Mouse (Mus musculus): Measurements from ENCODE around the gene Wnt8b. TPM values are rescaled to one million over a fixed set of nuclear protein-coding genes. Genes with fewer than 3 reads are reported as not detected.

Wnt8b gene
- polyA plus RNA-seq, 1 experiment = not detected

DNA sequence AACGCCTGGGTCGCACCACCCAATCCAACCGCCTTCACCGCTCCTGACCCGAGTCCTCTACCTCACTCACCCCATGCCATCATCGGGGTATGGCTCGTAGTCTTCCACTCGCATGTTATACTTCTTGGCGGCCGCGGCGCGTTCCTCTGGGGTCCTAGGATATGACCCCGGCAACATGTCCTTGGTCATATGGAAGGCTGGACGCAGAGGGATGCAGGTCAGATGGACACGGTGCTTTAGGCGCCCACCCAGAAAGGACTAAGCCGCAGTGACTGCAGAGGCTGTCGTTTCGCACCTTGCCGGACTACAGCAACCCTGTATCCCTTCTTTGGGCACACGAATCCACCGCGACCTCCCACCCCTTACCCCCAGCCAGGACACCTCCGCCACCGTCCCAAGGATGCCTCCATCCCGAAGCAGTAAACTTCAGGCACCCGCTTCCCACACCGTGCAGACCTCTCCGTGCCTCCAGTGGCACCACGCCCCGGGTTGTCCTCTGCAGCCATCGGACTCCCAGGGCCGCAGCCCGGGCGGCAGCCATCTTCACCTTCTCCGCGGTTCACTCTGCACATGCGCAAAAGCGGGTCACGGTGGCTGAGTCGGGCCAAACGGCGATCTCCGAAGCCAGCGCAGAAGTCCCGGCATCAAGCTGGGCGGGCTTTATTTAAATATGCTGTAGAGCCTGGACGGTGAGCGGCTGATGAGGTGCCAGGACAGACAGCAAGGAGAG lies 61.8 kb downstream of the Wnt8b start, which contains the start of gene Ndufb8:
Gene Ndufb8, minus strand, starts transcription at position 580 of the 730 bp plus-strand sequence.
- TF ChIP-seq CTCF (IDR thresholded peaks at IDR 0.05; ENCODE audit: control insufficient read depth, insufficient read depth, low read length) = peak; percentile 25; the same call in 1 of the 2 replicates
- peak; percentile 91; the same call in 1 of the 2 replicates for TF ChIP-seq POLR2A (IDR thresholded peaks at IDR 0.05; ENCODE audit: borderline replicate concordance, control insufficient read depth, low read depth, low read length)
- Histone ChIP-seq H3K27ac (ENCODE audit: control insufficient read depth, insufficient read depth, low read depth, low read length, poor library complexity) (peak within 1 kb of the TSS; percentile 32; the same call in 1 of the 2 replicates), H3K4me1 (ENCODE audit: control insufficient read depth, insufficient read depth, low read length) (no peaks in the 10 kb centered on the region), H3K4me3 (replicated peaks; ENCODE audit: control insufficient read depth, low read depth, low read length) (peak within 1 kb of the TSS; percentile 98)
- WGBS = under 1% methylated on average over 50 of the region's 50 CpGs

DNA sequence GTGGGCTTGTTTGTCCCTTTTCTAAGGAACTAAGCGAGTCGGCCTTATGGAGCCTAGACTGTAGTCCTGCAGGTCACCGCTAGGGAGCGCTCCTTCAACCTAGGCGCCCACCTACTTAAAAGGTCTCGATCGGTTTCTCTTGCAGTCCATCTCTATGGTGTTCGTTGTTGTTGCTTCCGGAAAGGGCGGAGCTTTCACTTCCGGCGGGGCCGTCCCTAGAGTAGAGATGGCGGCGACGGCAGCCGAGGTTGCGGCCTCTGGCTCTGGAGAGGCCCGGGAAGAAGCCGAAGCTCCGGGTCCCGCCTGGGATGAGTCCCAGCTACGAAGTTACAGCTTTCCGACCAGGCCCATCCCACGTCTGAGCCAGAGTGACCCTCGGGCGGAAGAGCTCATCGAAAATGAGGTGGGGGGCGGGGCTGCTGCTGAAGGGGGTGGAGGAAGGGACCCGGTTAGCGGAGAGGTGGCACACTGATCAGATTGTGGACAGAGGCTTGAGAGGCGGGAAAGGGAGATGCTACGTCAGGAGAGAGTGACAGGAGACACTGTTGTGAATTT lies 69.5 kb downstream of the Wnt8b start, which contains the start of gene Hif1an:
Gene Hif1an, plus strand, starts transcription at position 199 of the 555 bp plus-strand sequence.
- peak; percentile 73; the same call in 1 of the 2 replicates for TF ChIP-seq POLR2A (IDR thresholded peaks at IDR 0.05; ENCODE audit: borderline replicate concordance, control insufficient read depth, low read depth, low read length)
- peak; percentile 93 for TF ChIP-seq CTCF (IDR thresholded peaks at IDR 0.05; ENCODE audit: control insufficient read depth, insufficient read depth, low read length)
- H3K4me1 ChIP-seq (ENCODE audit: control insufficient read depth, insufficient read depth, low read length) = no peaks in the 10 kb centered on the region; the same call in 1 of the 2 replicates
- peak within 1 kb of the TSS; percentile 69 for H3K4me3 ChIP-seq (replicated peaks; ENCODE audit: control insufficient read depth, low read depth, low read length)
- peak within 1 kb of the TSS; percentile 36; the same call in 1 of the 2 replicates for H3K27ac ChIP-seq (ENCODE audit: control insufficient read depth, insufficient read depth, low read depth, low read length, poor library complexity)
- under 1% methylated on average over 33 of the region's 33 CpGs for WGBS

Other genes with a start within 250 kb of the Wnt8b start
- 7.2 and 19.7 TPM in 2 replicates for gene Scd2, start 199.8 kb upstream of the Wnt8b start, polyA plus RNA-seq (2011; ENCODE audit: insufficient read depth, insufficient read length, low replicate concordance, missing spikeins)
- gene Scd4, start 160.4 kb upstream of the Wnt8b start, polyA plus RNA-seq (2011; ENCODE audit: insufficient read depth, insufficient read length, low replicate concordance, missing spikeins) = not detected in 2 replicates
- 29.4 and 37.4 TPM in 2 replicates for gene Scd1, start 85.6 kb upstream of the Wnt8b start, polyA plus RNA-seq (2011; ENCODE audit: insufficient read depth, insufficient read length, low replicate concordance, missing spikeins)
- 0.54 and 1.3 TPM in 2 replicates for gene Sec31b, start 52.4 kb downstream of the Wnt8b start, polyA plus RNA-seq (2011; ENCODE audit: insufficient read depth, insufficient read length, low replicate concordance, missing spikeins)
- gene Gm20538, start 59.4 kb downstream of the Wnt8b start, polyA plus RNA-seq (2011; ENCODE audit: insufficient read depth, insufficient read length, low replicate concordance, missing spikeins) = 9.8 TPM in 1 of 2 replicates, not detected in the other
- gene Ndufb8, start 62.0 kb downstream of the Wnt8b start, polyA plus RNA-seq (2011; ENCODE audit: insufficient read depth, insufficient read length, low replicate concordance, missing spikeins) = 104 and 151 TPM in 2 replicates
- 8.1 and 14.9 TPM in 2 replicates for gene Hif1an, start 69.4 kb downstream of the Wnt8b start, polyA plus RNA-seq (2011; ENCODE audit: insufficient read depth, insufficient read length, low replicate concordance, missing spikeins)

All from bone marrow, adult 2 months (tissue).